In genomic region chr14:40955146-40955545, GRCm38 (mm10) we compare ENCODE assay signal across 10 mouse cellular contexts. TPM values are rescaled to one million over a fixed set of nuclear protein-coding genes. Genes with fewer than 3 reads are reported as not detected.
DNase-seq lines count a peak whose midpoint lies in the region; ATAC-seq and TF ChIP-seq lines count a peak whose summit lies in the region.
"Had no signal": no experiment of that assay in that cellular context is flagged by ENCODE, and none has a peak within 500 bp of the region (broad histone marks: within the 10 kb centered on the region; RNA-seq: fewer than 3 reads in every experiment).

No protein-coding gene starts in this region.

- intact Hi-C loops in left cerebral cortex, adult 2 months (cut with DNase I) = no loop called here
- intact Hi-C loops in left cerebral cortex, postnatal 36 days (cut with DNase I) = no loop called here

- H3K27me3 ChIP-seq in embryonic facial prominence, embryonic 14.5 days (replicated peaks; ENCODE audit: control insufficient read depth, insufficient read depth, low read length) = no peaks in the 10 kb centered on the region
- H3K27me3 ChIP-seq in intestine, postnatal 0 days (replicated peaks; ENCODE audit: control insufficient read depth, insufficient read depth, low read length) = no peaks in the 10 kb centered on the region
- no peaks in the 10 kb centered on the region for H3K27me3 ChIP-seq in neural tube, embryonic 13.5 days
- no peaks in the 10 kb centered on the region for H3K27me3 ChIP-seq in cerebellum, adult 2 months (ENCODE audit: control insufficient read depth, insufficient read depth, low read length)

- no peaks in the 10 kb centered on the region for H3K36me3 ChIP-seq in embryonic facial prominence, embryonic 14.5 days (ENCODE audit: control insufficient read depth, insufficient read depth, low read length)
- H3K36me3 ChIP-seq in intestine, postnatal 0 days (ENCODE audit: control insufficient read depth, insufficient read depth) = 0 out of 2 replicates have a peak, but pooled peaks cover 3% of the 10 kb centered on the region
- H3K36me3 ChIP-seq in neural tube, embryonic 13.5 days = no peaks in the 10 kb centered on the region

- no peak for ATAC-seq in embryonic facial prominence, embryonic 14.5 days (ENCODE audit: low read depth)
- ATAC-seq in intestine, postnatal 0 days = no peak
- no peak for ATAC-seq in neural tube, embryonic 13.5 days (ENCODE audit: low read depth)

- WGBS in embryonic facial prominence, embryonic 14.5 days = 61% methylated on average over 1 of the region's 1 CpGs
- 43% methylated on average over 1 of the region's 1 CpGs for WGBS in intestine, postnatal 0 days
- WGBS in neural tube, embryonic 13.5 days = 66% methylated on average over 1 of the region's 1 CpGs
- WGBS in cerebellum, adult 2 months = 96% methylated on average over 1 of the region's 1 CpGs

- peak overlapping the region; percentile 42 for H3K4me2 ChIP-seq in embryonic facial prominence, embryonic 14.5 days (ENCODE audit: low read depth, low read length)
- H3K4me2 ChIP-seq in intestine, postnatal 0 days (replicated peaks; ENCODE audit: low read depth) = no peak overlapping the region
- H3K4me2 ChIP-seq in neural tube, embryonic 13.5 days = peak overlapping the region; percentile 48

- DNase-seq in left cerebral cortex, adult 2 months (ENCODE audit: extremely low spot score in 1 of 2, low spot score in 2 of 2) = no peak
- DNase-seq in left cerebral cortex, adult 11 months (ENCODE audit: low spot score) = no peak
- peak; percentile 76 for DNase-seq in embryonic facial prominence, embryonic 14.5 days (ENCODE audit: low spot score)
- DNase-seq in left cerebral cortex, postnatal 36 days (ENCODE audit: low spot score in 2 of 2) = no peak
- DNase-seq in cerebellum, adult 2 months = no peak
- DNase-seq in cerebellum, adult 9-10 months = no peak
- DNase-seq: cerebellum, adult 11-12 months; kidney, adult 18-20 months had no signal

- no peak overlapping the region for H3K9ac ChIP-seq in embryonic facial prominence, embryonic 14.5 days (ENCODE audit: low read depth, low read length)
- no peak overlapping the region; the same call in 1 of the 2 replicates for H3K9ac ChIP-seq in intestine, postnatal 0 days (ENCODE audit: low read depth, low read length)
- no peak overlapping the region; the same call in 1 of the 2 replicates for H3K9ac ChIP-seq in neural tube, embryonic 13.5 days

- H3K4me1 ChIP-seq in embryonic facial prominence, embryonic 14.5 days (ENCODE audit: control insufficient read depth, insufficient read depth, low read length) = peaks cover 75% of the 10 kb centered on the region
- H3K4me1 ChIP-seq in intestine, postnatal 0 days (replicated peaks; ENCODE audit: control insufficient read depth, insufficient read depth, low read length) = peaks cover 35% of the 10 kb centered on the region
- H3K4me1 ChIP-seq in neural tube, embryonic 13.5 days (replicated peaks) = peaks cover 96% of the 10 kb centered on the region
- H3K4me1 ChIP-seq in cerebellum, adult 2 months (ENCODE audit: control insufficient read depth, insufficient read depth, low read length) = peaks cover 26% of the 10 kb centered on the region

- H3K27ac ChIP-seq in left cerebral cortex, adult 2 months = peak overlapping the region; percentile 95
- H3K27ac ChIP-seq in embryonic facial prominence, embryonic 14.5 days (replicated peaks; ENCODE audit: low read depth, low read length) = peak overlapping the region; percentile 89
- 0 out of 2 replicates have a peak overlapping the region, but pooled peaks have one; percentile 66 for H3K27ac ChIP-seq in intestine, postnatal 0 days (ENCODE audit: low read depth, low read length)
- H3K27ac ChIP-seq in neural tube, embryonic 13.5 days (replicated peaks) = peak overlapping the region; percentile 98
- no peak overlapping the region for H3K27ac ChIP-seq in cerebellum, adult 2 months (ENCODE audit: insufficient read depth, low read length)

- no peak for TF ChIP-seq CTCF in left cerebral cortex, adult 2 months (IDR thresholded peaks at IDR 0.05)
- TF ChIP-seq CTCF in intestine, postnatal 0 days (IDR thresholded peaks at IDR 0.05; ENCODE audit: low read depth) = no peak
- no peak for TF ChIP-seq CTCF in cerebellum, adult 2 months (IDR thresholded peaks at IDR 0.05; ENCODE audit: borderline replicate concordance, insufficient read depth, low read depth, low read length)

- TF ChIP-seq POLR2A in cerebellum, adult 2 months (IDR thresholded peaks at IDR 0.05; ENCODE audit: borderline replicate concordance, insufficient read depth, low read length) = no peak

- no peak overlapping the region for H3K4me3 ChIP-seq in left cerebral cortex, adult 2 months
- H3K4me3 ChIP-seq in embryonic facial prominence, embryonic 14.5 days (ENCODE audit: low read depth, low read length) = no peak overlapping the region
- no peak overlapping the region for H3K4me3 ChIP-seq in intestine, postnatal 0 days (ENCODE audit: low read depth, low read length)
- H3K4me3 ChIP-seq in neural tube, embryonic 13.5 days = no peak overlapping the region
- no peak overlapping the region for H3K4me3 ChIP-seq in cerebellum, adult 2 months (replicated peaks; ENCODE audit: insufficient read depth, low read depth, low read length)

- H3K9me3 ChIP-seq in embryonic facial prominence, embryonic 14.5 days (ENCODE audit: control insufficient read depth, low read length) = no peaks in the 10 kb centered on the region
- no peaks in the 10 kb centered on the region for H3K9me3 ChIP-seq in intestine, postnatal 0 days (ENCODE audit: control insufficient read depth)
- no peaks in the 10 kb centered on the region for H3K9me3 ChIP-seq in neural tube, embryonic 13.5 days

RNA-seq across cellular contexts. Expression of gene Tspan14, which starts 11.5 kb away (rescaled TPM):
- total RNA-seq in left cerebral cortex, adult 2 months (2021) = 10 to 100 TPM; 50.2 to 52.1 TPM
- polyA plus RNA-seq in embryonic facial prominence, embryonic 14.5 days (2014; fragmentation: Nextera tagmentation; extraction: Ambion mirVana) = 72.7 and 76.2 TPM in 2 replicates
- 30.5 and 33.3 TPM in 2 replicates for polyA plus RNA-seq in intestine, postnatal 0 days (2015; fragmentation: Nextera tagmentation; extraction: Ambion mirVana)
- 78.5 and 87.4 TPM in 2 replicates for polyA plus RNA-seq in neural tube, embryonic 13.5 days (2015; fragmentation: Nextera tagmentation; extraction: Ambion mirVana)
- total RNA-seq in left cerebral cortex, postnatal 36 days (2021) = 10 to 100 TPM; 54.2 to 56.6 TPM
- 39.1 and 39.6 TPM in 2 replicates for polyA plus RNA-seq in cerebellum, adult 2 months (2012; rRNA removed)

RNA-seq across cellular contexts. Expression of gene Fam213a, which starts 58.4 kb away (rescaled TPM):
- 100 to 1,000 TPM; 106 to 123 TPM for total RNA-seq in left cerebral cortex, adult 2 months (2021)
- polyA plus RNA-seq in embryonic facial prominence, embryonic 14.5 days (2014; fragmentation: Nextera tagmentation; extraction: Ambion mirVana) = 35.7 and 39.7 TPM in 2 replicates
- polyA plus RNA-seq in intestine, postnatal 0 days (2015; fragmentation: Nextera tagmentation; extraction: Ambion mirVana) = 86.9 and 96.2 TPM in 2 replicates
- polyA plus RNA-seq in neural tube, embryonic 13.5 days (2015; fragmentation: Nextera tagmentation; extraction: Ambion mirVana) = 69.1 and 73.4 TPM in 2 replicates
- total RNA-seq in left cerebral cortex, postnatal 36 days (2021) = 100 to 1,000 TPM; 118 to 125 TPM
- polyA plus RNA-seq in cerebellum, adult 2 months (2012; rRNA removed) = 146 and 150 TPM in 2 replicates
